Mouse (Mus musculus) lung, postnatal 25 days (tissue): ENCODE results near the gene Ssu2.
A peak's percentile ranks its signal among the peaks of the same experiment; 100 is the strongest.

ENCODE experiments used
- DNase-seq: peaks from one replicate; pipeline ENCODE4 v3.0.0; 2022; ENCODE audit warnings: low spot score

The Ssu2 gene

DNA sequence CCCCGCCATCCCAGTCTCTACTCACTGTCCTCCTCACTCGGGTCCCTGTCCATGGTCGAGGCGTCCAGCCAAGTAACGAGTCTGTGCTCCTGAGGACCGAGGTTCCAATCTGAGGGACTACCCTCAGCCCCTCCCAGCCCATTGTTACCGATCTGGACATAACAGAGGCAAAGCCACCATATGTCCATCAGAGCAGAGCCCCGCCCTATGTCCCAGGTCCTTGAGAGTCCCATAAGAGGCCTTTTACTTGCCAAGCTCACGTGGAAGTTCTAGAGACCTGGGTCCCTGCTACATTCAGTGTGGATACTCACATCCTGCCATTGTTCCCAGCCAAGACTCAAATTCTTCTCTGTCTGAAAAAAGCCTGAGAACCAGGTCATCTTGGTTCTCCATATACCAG is at the start of gene Ssu2:
Gene Ssu2 (minus strand): TSS at position 77 of the 400 bp plus-strand sequence.
- DNase-seq, result peak; percentile 7

- peak; percentile 13 for DNase-seq
These were observed 38.4 kb upstream of the Ssu2 start for GRCm38 (mm10) chr6:112426018-112426732.

- peak; percentile 13 for DNase-seq
These were observed 36.1 kb upstream of the Ssu2 start for GRCm38 (mm10) chr6:112423746-112424501.

GRCm38 (mm10) chr6:112420883-112421282 is 33.1 kb upstream of the Ssu2 start:
- no peak for DNase-seq

DNA sequence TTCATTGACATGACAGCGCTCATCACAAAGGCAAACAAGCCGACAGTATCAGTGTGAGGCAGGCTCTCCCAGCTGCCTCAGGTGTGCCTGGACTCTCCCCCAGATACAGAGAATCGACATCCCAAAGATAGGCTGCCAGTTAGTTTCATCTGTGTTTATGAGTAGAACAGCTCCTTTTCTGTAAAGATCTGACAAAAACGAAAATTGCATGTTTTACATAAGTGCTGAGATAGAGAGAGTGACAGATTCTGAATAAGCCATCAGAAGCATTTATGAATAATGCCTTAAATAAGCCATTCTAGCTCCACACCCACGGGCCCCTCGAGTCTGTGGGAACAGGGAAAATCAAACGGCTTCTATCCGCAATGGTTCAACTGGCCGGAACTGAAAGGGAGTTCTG is 31.5 kb upstream of the Ssu2 start:
- no peak for DNase-seq

DNA sequence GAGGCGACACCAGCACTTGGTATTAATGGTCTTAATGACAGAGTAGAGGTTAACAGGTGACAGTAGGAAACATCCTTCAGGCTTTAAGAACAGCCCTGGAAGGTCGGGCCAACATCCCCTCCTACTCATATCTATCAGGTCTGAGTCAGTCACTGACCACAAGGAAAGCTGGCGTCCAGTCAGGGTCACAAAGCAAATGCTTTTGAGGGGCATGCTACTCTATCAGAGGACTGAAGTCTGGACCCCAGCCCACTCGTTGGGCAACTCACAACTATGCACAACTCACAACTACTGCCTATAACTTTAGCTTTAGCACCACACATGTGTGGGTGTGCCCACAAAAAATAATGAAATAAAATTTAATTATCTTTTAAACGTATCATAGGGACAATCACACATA is 16.3 kb upstream of the Ssu2 start:
- no peak for DNase-seq

DNA sequence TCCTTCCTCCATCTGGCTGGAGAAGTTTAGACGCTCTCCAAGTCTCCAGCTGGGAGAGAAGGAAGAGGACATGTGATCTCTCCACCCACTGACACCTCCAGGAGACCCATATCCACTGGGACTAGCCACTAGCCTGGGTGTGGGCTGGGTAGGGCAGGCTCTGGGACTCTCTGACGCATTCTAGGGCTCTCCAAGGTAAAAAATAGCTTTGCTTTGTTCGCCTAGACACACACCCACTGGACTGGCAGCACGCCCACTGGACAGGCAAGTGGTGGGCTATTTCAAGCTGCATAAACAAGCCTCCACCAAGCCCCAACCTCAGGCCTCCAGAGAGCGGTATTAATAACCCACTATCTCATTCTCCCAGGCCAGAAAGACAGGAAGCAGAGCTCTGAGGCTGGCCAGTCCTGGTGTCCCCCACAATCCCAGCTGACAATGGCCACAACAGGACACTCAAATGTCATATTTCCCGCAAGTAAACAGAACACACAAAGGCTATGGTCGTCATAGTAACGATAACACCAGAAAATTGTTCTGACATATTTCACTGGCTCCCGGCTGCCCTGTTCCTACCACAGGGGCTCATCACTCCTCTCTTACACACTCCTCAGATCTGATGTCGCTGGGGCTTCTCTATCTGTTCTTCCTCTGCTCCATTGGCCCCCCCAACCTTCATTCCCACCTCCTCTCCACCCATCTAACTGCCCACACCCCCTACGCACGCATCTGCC is 14.3 kb upstream of the Ssu2 start:
- DNase-seq, result peak; percentile 89

GRCm38 (mm10) chr6:112397351-112397750 is 9.5 kb upstream of the Ssu2 start:
- no peak for DNase-seq

GRCm38 (mm10) chr6:112396352-112396751 is 8.5 kb upstream of the Ssu2 start:
- DNase-seq, result no peak

- no peak for DNase-seq
These were observed 562 bp upstream of the Ssu2 start for GRCm38 (mm10) chr6:112388385-112388784.

DNA sequence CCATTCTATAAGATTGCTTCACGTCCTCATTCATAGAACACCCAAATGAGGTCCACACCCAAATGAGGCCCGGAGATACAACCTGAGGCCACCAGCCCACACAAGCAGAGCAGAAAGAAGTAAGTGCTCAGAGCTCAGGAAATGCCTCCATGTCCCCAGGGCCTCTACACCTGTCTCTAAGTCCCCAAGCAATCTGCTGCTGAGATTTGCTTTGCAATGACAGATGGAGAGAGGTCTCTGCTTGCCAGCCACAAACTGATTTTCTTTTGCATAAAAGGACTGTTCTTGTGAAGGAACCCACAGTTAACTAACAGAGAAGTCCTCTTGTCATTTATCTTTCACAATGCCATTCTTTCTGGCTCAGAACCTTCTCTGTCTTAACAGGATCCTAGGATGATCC is 1.6 kb downstream of the Ssu2 start:
- DNase-seq, result no peak

- DNase-seq, result no peak
These were observed 4.7 kb downstream of the Ssu2 start for GRCm38 (mm10) chr6:112382990-112383685.

DNA sequence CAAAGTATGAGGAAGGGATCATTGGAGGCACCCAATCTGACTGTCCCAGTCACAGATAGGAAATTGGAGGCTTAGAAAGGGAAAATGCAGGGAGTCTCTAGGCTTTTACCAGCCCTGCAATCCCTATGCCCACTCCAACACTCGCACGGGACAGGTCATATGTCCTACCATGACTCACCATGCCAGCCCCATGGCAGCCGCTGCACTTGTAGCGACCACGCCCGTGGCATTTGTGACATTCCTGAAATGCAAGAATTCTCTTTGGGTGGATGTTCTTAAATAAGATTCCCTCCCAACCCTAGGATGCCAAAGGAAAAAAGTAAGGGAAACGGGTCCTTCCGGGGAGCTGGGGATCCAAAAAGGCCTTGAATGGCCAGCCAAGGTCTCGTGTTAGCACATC is 8.8 kb downstream of the Ssu2 start:
- DNase-seq, result peak; percentile 17

DNA sequence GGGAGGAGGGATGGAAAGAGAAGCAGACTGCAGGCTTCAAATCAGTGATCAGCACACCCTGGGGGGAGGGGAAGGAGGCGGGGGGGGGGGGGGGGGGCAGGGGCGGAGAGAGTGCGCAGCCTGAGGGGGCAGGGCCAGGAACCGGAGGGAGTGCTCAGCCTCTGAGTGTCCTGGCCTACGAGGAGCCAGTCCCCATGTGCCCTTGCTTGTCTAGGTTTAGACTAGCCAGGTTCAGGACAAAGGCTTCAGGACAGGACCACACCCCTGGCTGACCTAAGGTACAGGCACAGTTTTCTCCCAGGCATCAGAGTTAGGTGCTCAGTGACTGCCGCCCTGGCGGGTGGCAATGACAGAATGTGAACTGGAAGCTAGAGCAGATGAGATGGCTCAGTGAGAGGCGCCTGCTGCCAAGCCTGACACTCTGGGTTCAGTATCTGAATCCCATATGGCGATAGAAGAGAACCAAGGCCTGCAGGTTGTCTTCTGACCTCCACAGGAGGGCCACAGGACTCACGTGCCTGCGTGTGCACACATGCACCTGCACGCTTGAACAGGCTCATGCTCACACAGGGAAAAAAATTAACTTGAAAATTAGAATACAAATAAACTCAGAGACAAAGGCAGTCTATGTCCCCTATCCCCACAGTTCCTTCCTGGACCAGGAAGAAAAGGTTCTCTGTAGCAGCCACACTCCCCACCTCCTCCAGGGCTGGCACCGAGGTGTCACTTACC is 12.0 kb downstream of the Ssu2 start:
- DNase-seq, result no peak

DNA sequence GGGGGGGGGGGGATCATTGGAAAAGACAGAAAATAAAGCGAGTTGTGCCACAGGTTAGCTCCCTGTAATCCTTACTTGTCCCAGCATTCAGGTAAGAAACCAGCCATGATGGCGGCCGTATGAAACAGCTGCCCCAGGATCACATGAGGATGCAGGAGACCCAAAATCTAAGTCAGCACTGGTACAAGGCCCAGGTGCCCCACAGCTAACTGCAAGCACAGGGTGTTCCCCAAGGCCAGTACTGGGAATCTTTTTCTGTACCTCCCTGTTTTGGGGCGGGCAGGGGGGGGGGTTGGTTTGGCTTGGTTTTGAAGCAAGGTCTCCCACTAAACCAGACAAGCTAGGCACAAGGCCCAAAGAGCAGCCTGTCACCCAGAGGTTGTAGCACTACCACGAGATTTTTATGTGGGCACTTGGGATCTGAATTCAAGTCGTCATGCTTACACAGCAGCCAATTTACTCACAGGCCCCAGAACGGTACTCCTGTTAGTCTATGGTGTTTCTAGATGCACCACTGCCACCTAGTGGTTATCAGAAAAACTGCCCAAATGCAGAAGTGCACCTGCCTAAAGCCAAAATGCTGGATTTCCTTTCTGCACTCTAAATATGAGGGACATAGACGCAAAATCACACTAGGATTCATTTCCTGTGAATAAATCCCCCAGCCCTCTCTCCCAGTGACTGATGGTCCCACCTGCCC is 13.8 kb downstream of the Ssu2 start:
- peak; percentile 38 for DNase-seq

DNA sequence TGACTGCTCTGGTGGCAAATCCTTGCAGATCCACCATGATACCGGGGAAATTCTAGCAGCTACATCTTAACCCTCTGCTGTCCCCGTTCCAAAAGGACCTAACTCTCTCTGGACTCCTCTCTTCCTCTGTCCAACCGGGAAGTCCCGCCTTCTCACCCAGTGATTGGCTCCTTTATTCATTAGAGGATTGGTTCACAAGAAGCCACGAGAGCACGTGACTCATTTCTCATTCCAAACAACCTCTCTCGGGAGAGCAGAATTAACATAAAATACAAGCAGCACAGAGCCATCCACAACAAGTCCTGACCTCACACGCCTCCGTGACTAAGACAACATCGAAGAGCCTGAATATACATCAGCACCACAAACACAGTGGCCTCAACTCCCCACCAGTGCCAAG is 22.5 kb downstream of the Ssu2 start:
- DNase-seq, result no peak

GRCm38 (mm10) chr6:112364581-112364980 is 23.2 kb downstream of the Ssu2 start:
- peak; percentile 61 for DNase-seq

DNA sequence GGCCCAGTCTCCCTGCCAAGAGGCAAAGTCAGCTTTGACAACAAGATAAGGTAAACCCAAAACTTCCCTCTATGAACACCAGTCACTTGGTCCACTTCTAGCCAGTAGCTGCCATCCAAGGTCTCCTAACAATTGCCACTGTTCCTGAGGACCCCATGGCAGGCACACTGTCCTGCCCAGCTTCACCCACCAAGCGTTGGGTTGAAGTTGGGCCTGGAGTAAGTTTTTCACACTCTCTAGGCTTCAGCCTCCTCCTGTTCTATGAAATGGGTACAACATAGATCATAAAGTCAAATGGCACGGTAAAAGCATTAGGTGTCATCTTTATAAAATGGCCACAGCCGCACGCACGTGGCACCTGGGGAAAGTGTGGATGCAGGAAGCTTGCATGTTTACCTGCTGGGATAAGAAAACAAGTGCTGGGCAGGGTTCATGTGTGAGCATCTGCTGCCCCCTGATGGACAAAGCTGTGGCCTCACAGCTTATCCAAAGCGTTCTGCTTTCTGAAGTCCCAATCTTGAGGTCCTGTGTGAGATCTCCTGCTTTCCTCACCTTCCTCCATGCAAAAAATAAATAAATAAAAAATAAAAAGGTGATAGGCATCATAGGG is 25.4 kb downstream of the Ssu2 start:
- peak; percentile 59 for DNase-seq

DNA sequence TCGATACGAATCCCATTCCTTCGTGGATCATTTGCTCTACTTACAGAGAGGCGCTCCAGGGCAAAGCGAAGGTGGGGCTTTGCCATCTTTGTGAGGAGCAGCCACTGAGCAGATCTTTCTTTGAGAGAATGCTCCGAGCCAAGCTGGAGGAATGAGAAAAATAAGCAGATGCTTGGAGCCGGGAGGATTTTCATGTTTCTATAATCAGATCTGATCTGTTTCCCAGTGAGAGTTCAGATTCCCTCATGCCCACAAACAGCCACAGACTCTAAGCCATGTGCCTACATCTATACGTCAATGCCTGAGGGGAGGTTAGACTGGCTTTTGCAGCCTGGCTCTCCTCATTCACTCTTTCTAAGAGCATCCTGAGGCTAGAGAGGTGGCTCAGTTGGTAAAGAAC is 27.1 kb downstream of the Ssu2 start:
- DNase-seq, result no peak

- DNase-seq, result no peak
These were observed 28.5 kb downstream of the Ssu2 start for GRCm38 (mm10) chr6:112359341-112359740.

DNA sequence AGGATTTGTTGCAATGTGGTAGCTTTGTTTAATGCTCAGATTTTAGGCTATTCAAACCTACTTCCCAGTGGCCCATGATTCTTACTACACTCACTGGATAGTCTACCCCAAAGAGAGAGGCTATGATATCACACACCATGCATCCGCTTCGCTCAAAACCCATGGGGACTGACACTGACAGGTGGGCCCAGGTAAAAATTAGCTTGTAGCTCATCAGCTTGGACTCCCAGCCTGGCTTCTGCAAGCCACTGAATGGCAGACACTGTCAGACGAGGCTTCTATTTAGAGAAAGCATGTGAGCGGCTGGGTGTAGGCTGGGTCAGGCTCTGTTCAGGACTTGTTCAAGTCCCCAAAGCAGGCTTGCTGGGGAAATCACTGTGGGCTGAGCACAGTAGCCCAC is 37.4 kb downstream of the Ssu2 start:
- no peak for DNase-seq
